Mouse (Mus musculus) midbrain, embryonic 10.5 days (tissue): ENCODE data around the gene Dpagt1. TPM values are rescaled to one million over a fixed set of nuclear protein-coding genes. Genes with fewer than 3 reads are reported as not detected.
A peak's percentile ranks its signal among the peaks of the same experiment; 100 is the strongest.
"Not testable (repeated sequence)": the region's sequence is repeated elsewhere in the genome, so short reads cannot be mapped to it uniquely, and the experiment has no call there.

Source experiments
- DNase-seq: peaks from one replicate; pipeline ENCODE4 v3.0.0-alpha.2; 2017; ENCODE audit warnings: low spot score
- H3K27ac ChIP-seq: fragments of 300-500 bp; sonication (generic); replicated peaks from 2 replicates; pipeline ENCODE4 v1.5.1; 2016; ENCODE audit warnings: mild to moderate bottlenecking
- H3K27me3 ChIP-seq: fragments of 300-500 bp; sonication (generic); 2 replicates; pipeline ENCODE4 v1.6.1; 2016; ENCODE audit warnings: low read depth, mild to moderate bottlenecking; ENCODE audit not compliant: poor library complexity, severe bottlenecking
- H3K36me3 ChIP-seq: fragments of 300-500 bp; sonication (generic); 2 replicates; pipeline ENCODE4 v1.6.1; 2016; ENCODE audit warnings: mild to moderate bottlenecking, moderate library complexity
- H3K4me1 ChIP-seq: fragments of 300-500 bp; sonication (generic); 2 replicates; pipeline ENCODE4 v1.6.1; 2016
- H3K4me3 ChIP-seq: fragments of 300-500 bp; sonication (generic); 2 replicates; pipeline ENCODE4 v1.5.1; 2016; ENCODE audit warnings: mild to moderate bottlenecking, moderate library complexity
- H3K9me3 ChIP-seq: fragments of 300-500 bp; sonication (generic); replicated peaks from 2 replicates; pipeline ENCODE4 v1.6.1; 2016; ENCODE audit warnings: mild to moderate bottlenecking
- whole genome bisulfite sequencing: fragments of 180-500 bp; shearing (Covaris S2); methylation state at CpG from one replicate; pipeline ENCODE4 v1.1.7; 2016; 5-methylcytosine and 5-hydroxymethylcytosine counted together
- polyA plus RNA-seq: library from polyadenylated mRNA; unstranded; fragments of >200 nt; fragmentation: Nextera tagmentation; extraction: Ambion mirVana; gene quantifications from 2 replicates; pipeline ENCODE4 v1.2.1, GENCODE M21; 2016

Dpagt1 gene
- polyA plus RNA-seq, 1 experiment from 2014 or later, result 45.6 TPM

DNA sequence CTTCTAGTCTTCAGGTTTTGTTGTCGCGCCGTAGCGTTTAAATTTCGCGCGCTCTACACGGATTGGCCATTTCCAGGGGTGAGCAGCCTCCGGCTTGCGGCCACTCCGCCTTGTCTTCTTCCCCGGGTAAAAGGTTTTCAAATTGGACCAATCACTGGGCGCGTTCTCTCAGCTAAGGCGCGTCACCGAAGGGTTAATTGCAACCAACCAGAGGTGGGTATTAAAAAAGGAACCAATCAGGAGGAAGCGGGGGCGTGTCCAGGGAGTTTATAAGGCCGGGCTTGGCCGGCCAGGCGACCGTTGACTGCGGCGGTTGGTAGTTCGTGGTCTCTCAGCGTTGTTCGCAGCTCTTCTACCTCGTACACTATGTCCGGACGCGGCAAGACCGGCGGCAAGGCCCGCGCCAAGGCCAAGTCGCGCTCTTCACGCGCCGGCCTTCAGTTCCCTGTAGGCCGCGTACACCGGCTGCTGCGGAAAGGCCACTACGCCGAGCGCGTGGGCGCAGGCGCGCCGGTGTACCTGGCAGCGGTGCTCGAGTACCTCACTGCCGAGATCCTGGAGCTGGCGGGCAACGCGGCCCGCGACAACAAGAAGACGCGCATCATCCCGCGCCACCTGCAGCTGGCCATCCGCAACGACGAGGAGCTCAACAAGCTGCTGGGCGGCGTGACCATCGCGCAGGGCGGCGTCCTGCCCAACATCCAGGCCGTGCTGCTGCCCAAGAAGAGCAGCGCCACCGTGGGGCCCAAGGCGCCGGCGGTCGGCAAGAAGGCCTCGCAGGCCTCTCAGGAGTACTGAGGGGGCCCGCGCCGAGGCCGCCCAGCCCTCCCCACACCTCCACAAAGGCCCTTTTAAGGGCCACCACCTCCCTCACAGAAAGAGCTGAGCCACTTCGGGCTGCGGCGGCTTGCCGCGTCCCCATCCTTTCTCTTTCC, 8.8 kb downstream of the Dpagt1 start, which contains the start of gene H2afx:
Gene H2afx (plus strand): TSS at position 299 of the 935 bp plus-strand sequence.
- H3K36me3 ChIP-seq, result peaks cover 80% of the 10 kb centered on the region
- under 1% methylated on average over 91 of the region's 91 CpGs for WGBS
- no peaks in the 10 kb centered on the region for H3K27me3 ChIP-seq

GRCm38 (mm10) chr9:44335331-44336092, 9.7 kb downstream of the Dpagt1 start:
- WGBS, result under 1% methylated on average over 50 of the region's 50 CpGs
- H3K36me3 ChIP-seq, result peaks cover 79% of the 10 kb centered on the region

More for the DNA sequence above, 8.8 kb downstream of the Dpagt1 start, which contains the start of gene H2afx:
- Histone ChIP-seq H3K4me1 (peaks cover 19% of the 10 kb centered on the region), H3K9me3 (peaks cover 11% of the 10 kb centered on the region; the same call in 1 of the 2 replicates), H3K27ac (peak within 1 kb of the TSS; percentile 96), H3K4me3 (peak within 1 kb of the TSS; percentile 94)
- peak; percentile 99 for DNase-seq

DNA sequence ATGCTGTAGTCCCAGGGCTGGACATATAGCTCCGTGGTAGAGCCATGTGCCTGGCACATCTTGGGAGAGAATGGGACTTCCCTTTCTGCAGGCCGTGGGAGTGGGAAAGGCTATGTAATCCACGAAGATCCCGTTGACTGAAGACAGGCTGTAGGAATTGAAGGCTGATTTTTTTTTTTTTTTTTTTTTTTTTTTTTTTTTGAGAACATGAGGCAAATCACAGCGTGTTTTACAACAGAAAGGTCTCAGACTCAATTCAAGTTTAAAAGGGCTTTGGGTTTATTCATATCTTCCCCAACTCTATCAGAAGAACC, 10.2 kb downstream of the Dpagt1 start:
- peaks cover 11% of the 10 kb centered on the region; the same call in 1 of the 2 replicates for H3K9me3 ChIP-seq
- H3K27me3 ChIP-seq, result no peaks in the 10 kb centered on the region
- peak overlapping the region; percentile 94 for H3K4me3 ChIP-seq
- no peak for DNase-seq
- H3K4me1 ChIP-seq, result peaks cover 19% of the 10 kb centered on the region
- H3K27ac ChIP-seq, result peak overlapping the region; percentile 96
- 3% methylated on average over 5 of the region's 5 CpGs for WGBS
- H3K36me3 ChIP-seq, result peaks cover 79% of the 10 kb centered on the region

More at GRCm38 (mm10) chr9:44335331-44336092, 9.7 kb downstream of the Dpagt1 start:
- no peaks in the 10 kb centered on the region for H3K27me3 ChIP-seq
- H3K27ac ChIP-seq, result peak overlapping the region; percentile 96
- H3K9me3 ChIP-seq, result peaks cover 11% of the 10 kb centered on the region; the same call in 1 of the 2 replicates
- peak overlapping the region; percentile 94 for H3K4me3 ChIP-seq
- DNase-seq, result peak; percentile 71
- H3K4me1 ChIP-seq, result peaks cover 19% of the 10 kb centered on the region

DNA sequence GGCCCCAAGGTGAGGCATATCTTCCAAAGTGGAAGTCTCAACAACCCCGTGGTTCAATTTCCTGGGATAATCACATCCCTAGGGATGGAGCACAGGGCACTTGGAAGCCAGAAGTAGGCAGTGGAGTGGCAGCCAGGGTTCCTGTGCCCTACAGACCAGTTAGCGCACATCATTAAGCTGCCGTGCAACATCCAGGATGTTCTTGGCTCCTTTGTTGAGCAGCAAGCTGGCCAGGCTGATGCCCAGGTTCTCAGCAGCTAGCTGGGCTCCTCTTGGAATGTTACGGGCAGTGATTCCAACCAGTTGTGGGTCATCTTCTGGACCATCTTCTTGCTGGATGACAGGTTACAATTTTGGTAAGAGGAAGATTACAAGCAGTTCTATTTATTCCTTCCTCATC, 10.7 kb downstream of the Dpagt1 start:
- DNase-seq, H3K27me3 ChIP-seq: not testable (repeated sequence)
- H3K36me3 ChIP-seq, result peaks cover 78% of the 10 kb centered on the region
- H3K4me1 ChIP-seq, result peaks cover 19% of the 10 kb centered on the region
- H3K4me3 ChIP-seq, result peak overlapping the region; percentile 94
- WGBS, result 46% methylated on average over 4 of the region's 4 CpGs
- H3K27ac ChIP-seq, result 0 out of 2 replicates have a peak overlapping the region, but pooled peaks have one; percentile 96
- peaks cover 11% of the 10 kb centered on the region; the same call in 1 of the 2 replicates for H3K9me3 ChIP-seq

- Histone ChIP-seq H3K4me1 (peaks cover 19% of the 10 kb centered on the region), H3K4me3 (peak overlapping the region; percentile 94), H3K27me3 (no peaks in the 10 kb centered on the region), H3K9me3 (peaks cover 11% of the 10 kb centered on the region; the same call in 1 of the 2 replicates), H3K27ac (no peak overlapping the region), H3K36me3 (peaks cover 78% of the 10 kb centered on the region)
- WGBS, result 83% methylated on average over 3 of the region's 3 CpGs
- DNase-seq, result no peak
Measured at GRCm38 (mm10) chr9:44336964-44337363, 11.1 kb downstream of the Dpagt1 start.

- H3K4me1 ChIP-seq, result peaks cover 24% of the 10 kb centered on the region
- no peak for DNase-seq
- peaks cover 11% of the 10 kb centered on the region; the same call in 1 of the 2 replicates for H3K9me3 ChIP-seq
- H3K27me3 ChIP-seq, result no peaks in the 10 kb centered on the region
- WGBS, result 76% methylated on average over 9 of the region's 9 CpGs
- H3K27ac ChIP-seq, result 0 out of 2 replicates have a peak overlapping the region, but pooled peaks have one; percentile 28
- H3K36me3 ChIP-seq, result peaks cover 71% of the 10 kb centered on the region
- H3K4me3 ChIP-seq, result peak overlapping the region; percentile 94
Measured at GRCm38 (mm10) chr9:44337436-44338169, 11.8 kb downstream of the Dpagt1 start.

- peaks cover 34% of the 10 kb centered on the region for H3K4me1 ChIP-seq
- peaks cover 62% of the 10 kb centered on the region for H3K36me3 ChIP-seq
- H3K27ac ChIP-seq, result no peak overlapping the region
- no peaks in the 10 kb centered on the region for H3K27me3 ChIP-seq
- H3K4me3 ChIP-seq, result peak overlapping the region; percentile 21; the same call in 1 of the 2 replicates
- H3K9me3 ChIP-seq, result peaks cover 4% of the 10 kb centered on the region; the same call in 1 of the 2 replicates
- no peak for DNase-seq
- WGBS, result 86% methylated on average over 5 of the region's 5 CpGs
Measured at GRCm38 (mm10) chr9:44338574-44338973, 12.8 kb downstream of the Dpagt1 start.

- no peak for DNase-seq
- 90% methylated on average over 5 of the region's 5 CpGs for WGBS
- H3K27ac ChIP-seq, result peak overlapping the region; percentile 98; the same call in 1 of the 2 replicates
Measured at GRCm38 (mm10) chr9:44341487-44341886, 15.7 kb downstream of the Dpagt1 start.

GRCm38 (mm10) chr9:44342173-44342572, 16.4 kb downstream of the Dpagt1 start:
- Histone ChIP-seq H3K27me3 (no peaks in the 10 kb centered on the region), H3K4me3 (peak overlapping the region; percentile 87), H3K36me3 (peaks cover 64% of the 10 kb centered on the region), H3K27ac (peak overlapping the region; percentile 98; the same call in 1 of the 2 replicates), H3K4me1 (peaks cover 28% of the 10 kb centered on the region), H3K9me3 (no peaks in the 10 kb centered on the region)
- DNase-seq, result no peak
- WGBS, result 88% methylated on average over 3 of the region's 3 CpGs

More at GRCm38 (mm10) chr9:44341487-44341886, 15.7 kb downstream of the Dpagt1 start:
- H3K4me3 ChIP-seq, result peak overlapping the region; percentile 87
- H3K27me3 ChIP-seq, result no peaks in the 10 kb centered on the region
- H3K9me3 ChIP-seq, result no peaks in the 10 kb centered on the region
- H3K36me3 ChIP-seq, result peaks cover 64% of the 10 kb centered on the region
- peaks cover 35% of the 10 kb centered on the region for H3K4me1 ChIP-seq

DNA sequence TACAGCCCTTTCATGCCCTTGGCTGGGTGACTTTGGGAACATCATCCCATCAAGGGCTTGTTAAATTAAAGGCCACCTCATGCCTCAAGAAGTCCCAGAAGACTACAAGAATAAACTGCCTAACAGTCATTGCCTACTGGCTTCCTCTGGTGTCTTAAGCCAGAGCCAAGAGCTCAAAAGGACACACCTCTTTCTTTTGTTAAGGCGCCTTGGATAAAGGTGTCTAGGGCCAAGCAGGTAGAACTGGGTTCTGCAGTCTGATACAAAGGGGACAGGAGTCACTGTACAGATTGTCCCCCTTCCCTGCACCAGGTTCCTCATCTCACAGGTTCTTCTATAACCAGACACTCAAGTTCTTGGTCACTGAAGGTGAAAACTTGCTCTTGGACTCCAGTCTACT, 16.8 kb downstream of the Dpagt1 start:
- WGBS, result 97% methylated on average over 1 of the region's 1 CpGs
- no peaks in the 10 kb centered on the region for H3K27me3 ChIP-seq
- peaks cover 24% of the 10 kb centered on the region for H3K4me1 ChIP-seq
- peak overlapping the region; percentile 98 for H3K27ac ChIP-seq
- peak overlapping the region; percentile 87 for H3K4me3 ChIP-seq
- no peaks in the 10 kb centered on the region for H3K9me3 ChIP-seq
- DNase-seq, result no peak
- H3K36me3 ChIP-seq, result peaks cover 64% of the 10 kb centered on the region

GRCm38 (mm10) chr9:44343290-44343689, 17.5 kb downstream of the Dpagt1 start:
- DNase-seq, result no peak
- no peaks in the 10 kb centered on the region for H3K9me3 ChIP-seq
- H3K4me1 ChIP-seq, result peaks cover 21% of the 10 kb centered on the region
- peaks cover 64% of the 10 kb centered on the region for H3K36me3 ChIP-seq
- peak overlapping the region; percentile 98 for H3K27ac ChIP-seq
- H3K4me3 ChIP-seq, result peak overlapping the region; percentile 87
- H3K27me3 ChIP-seq, result no peaks in the 10 kb centered on the region
- WGBS, result 16% methylated on average over 6 of the region's 6 CpGs
